Mouse (Mus musculus): ENCODE results near the gene 1810013L24Rik. TPM values are rescaled to one million over a fixed set of nuclear protein-coding genes. Genes with fewer than 3 reads are reported as not detected.

Gene 1810013L24Rik
- polyA plus RNA-seq, 1 experiment, result 20.1 TPM

- no peak overlapping the region for H3K4me3 ChIP-seq (ENCODE audit: insufficient read depth, poor library complexity, severe bottlenecking)
Observed at GRCm38 (mm10) chr16:8810399-8811127, 19.3 kb upstream of the 1810013L24Rik start.

DNA sequence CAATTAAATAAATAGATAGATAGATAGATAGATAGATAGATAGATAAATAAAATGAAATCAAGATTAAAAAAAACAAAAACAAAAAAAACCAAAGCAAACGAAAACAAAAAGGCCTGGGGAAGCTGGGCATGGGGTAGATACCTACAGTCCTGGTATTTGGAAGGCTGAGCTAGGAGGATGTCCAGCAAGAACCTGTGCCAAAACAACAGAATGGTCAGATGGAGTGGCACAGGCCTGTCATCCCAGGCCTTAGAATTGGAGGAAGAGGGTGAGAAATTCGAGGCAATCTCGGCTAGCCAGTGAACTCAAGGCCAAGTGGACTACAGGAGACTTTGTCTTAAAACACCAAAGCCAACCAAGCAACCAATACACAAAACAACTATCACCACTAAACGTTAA is 12.0 kb upstream of the 1810013L24Rik start:
- no peaks in the 10 kb centered on the region for H3K36me3 ChIP-seq (ENCODE audit: control insufficient read depth, insufficient read depth)
- TF ChIP-seq CEBPB (IDR thresholded peaks at IDR 0.05; ENCODE audit: low read depth), result no peak
- no peak for TF ChIP-seq FOSL1 (IDR thresholded peaks at IDR 0.05; ENCODE audit: insufficient read depth, low read length, poor library complexity, severe bottlenecking)
- TF ChIP-seq MYOD1 (IDR thresholded peaks at IDR 0.05; ENCODE audit: control insufficient read depth, insufficient read length, low read depth), result no peak
- no peak for TF ChIP-seq MAX (IDR thresholded peaks at IDR 0.05)
- TF ChIP-seq MYOG (IDR thresholded peaks at IDR 0.05; ENCODE audit: control insufficient read depth, extremely low read depth, insufficient read length), result no peak
- no peak for TF ChIP-seq CTCF (IDR thresholded peaks at IDR 0.05; ENCODE audit: control insufficient read depth, insufficient read depth, insufficient read length)
- no peak for TF ChIP-seq USF1 (IDR thresholded peaks at IDR 0.05; ENCODE audit: low read depth)
- H3K27me3 ChIP-seq (ENCODE audit: control insufficient read depth, insufficient read depth, insufficient read length), result no peaks in the 10 kb centered on the region
- no peak overlapping the region for H3K4me3 ChIP-seq (ENCODE audit: insufficient read depth, poor library complexity, severe bottlenecking)
- H3K79me2 ChIP-seq (ENCODE audit: control insufficient read depth, insufficient read depth), result no peaks in the 10 kb centered on the region
- H3K79me3 ChIP-seq (ENCODE audit: low read depth), result no peaks in the 10 kb centered on the region
- no peak overlapping the region for H3ac ChIP-seq (ENCODE audit: control insufficient read depth, insufficient read length, low read depth)

More at GRCm38 (mm10) chr16:8810399-8811127, 19.3 kb upstream of the 1810013L24Rik start:
- TF ChIP-seq CEBPB (IDR thresholded peaks at IDR 0.05; ENCODE audit: low read depth) (no peak), FOSL1 (IDR thresholded peaks at IDR 0.05; ENCODE audit: insufficient read depth, low read length, poor library complexity, severe bottlenecking) (peak; percentile 100), MAX (IDR thresholded peaks at IDR 0.05) (peak; percentile 92), MYOD1 (IDR thresholded peaks at IDR 0.05; ENCODE audit: control insufficient read depth, insufficient read length, low read depth) (peak; percentile 75), CTCF (IDR thresholded peaks at IDR 0.05; ENCODE audit: control insufficient read depth, insufficient read depth, insufficient read length) (no peak), USF1 (IDR thresholded peaks at IDR 0.05; ENCODE audit: low read depth) (peak; percentile 100)
- no peaks in the 10 kb centered on the region for H3K36me3 ChIP-seq (ENCODE audit: control insufficient read depth, insufficient read depth)
- H3K79me2 ChIP-seq (ENCODE audit: control insufficient read depth, insufficient read depth), result no peaks in the 10 kb centered on the region
- H3K27me3 ChIP-seq (ENCODE audit: control insufficient read depth, insufficient read depth, insufficient read length), result no peaks in the 10 kb centered on the region
- H3K79me3 ChIP-seq (ENCODE audit: low read depth), result no peaks in the 10 kb centered on the region
- peak overlapping the region; percentile 35 for H3ac ChIP-seq (ENCODE audit: control insufficient read depth, insufficient read length, low read depth)

DNA sequence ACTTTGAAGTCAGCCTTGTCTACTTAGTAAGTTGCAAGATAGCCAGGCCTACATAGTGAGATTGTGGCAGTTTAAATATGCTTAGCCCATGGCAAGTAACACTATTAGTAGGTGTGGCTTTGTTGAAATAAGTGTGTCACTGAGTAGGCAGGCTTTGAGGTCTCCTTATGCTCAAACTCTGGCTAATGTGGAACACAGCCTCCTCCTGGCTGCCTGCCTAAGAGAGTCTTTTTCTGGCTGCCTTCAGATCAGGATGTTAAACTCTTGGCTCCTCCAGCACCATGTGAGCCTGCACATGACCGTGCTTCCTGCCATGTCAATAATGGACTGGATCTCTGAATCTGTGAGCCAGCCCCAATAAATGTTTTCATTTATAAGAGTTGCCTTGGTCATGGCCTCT is 8.5 kb upstream of the 1810013L24Rik start:
- Histone ChIP-seq H3K79me3 (ENCODE audit: low read depth) (no peaks in the 10 kb centered on the region), H3K36me3 (ENCODE audit: control insufficient read depth, insufficient read depth) (no peaks in the 10 kb centered on the region), H3K27me3 (ENCODE audit: control insufficient read depth, insufficient read depth, insufficient read length) (no peaks in the 10 kb centered on the region), H3K79me2 (ENCODE audit: control insufficient read depth, insufficient read depth) (no peaks in the 10 kb centered on the region), H3K4me3 (ENCODE audit: insufficient read depth, poor library complexity, severe bottlenecking) (no peak overlapping the region), H3ac (ENCODE audit: control insufficient read depth, insufficient read length, low read depth) (no peak overlapping the region)
- TF ChIP-seq MYOD1 (IDR thresholded peaks at IDR 0.05; ENCODE audit: control insufficient read depth, insufficient read length, low read depth), result no peak
- no peak for TF ChIP-seq CTCF (IDR thresholded peaks at IDR 0.05; ENCODE audit: control insufficient read depth, insufficient read depth, insufficient read length)

GRCm38 (mm10) chr16:8822586-8822985 is 7.3 kb upstream of the 1810013L24Rik start:
- no peak for TF ChIP-seq MAX (IDR thresholded peaks at IDR 0.05)
- no peak for TF ChIP-seq MYOG (IDR thresholded peaks at IDR 0.05; ENCODE audit: control insufficient read depth, extremely low read depth, insufficient read length)
- peak; percentile 58 for TF ChIP-seq CEBPB (IDR thresholded peaks at IDR 0.05; ENCODE audit: low read depth)
- Histone ChIP-seq H3K36me3 (ENCODE audit: control insufficient read depth, insufficient read depth) (no peaks in the 10 kb centered on the region), H3K27me3 (ENCODE audit: control insufficient read depth, insufficient read depth, insufficient read length) (no peaks in the 10 kb centered on the region)

GRCm38 (mm10) chr16:8823661-8824060 is 6.2 kb upstream of the 1810013L24Rik start:
- Histone ChIP-seq H3ac (ENCODE audit: control insufficient read depth, insufficient read length, low read depth) (no peak overlapping the region), H3K27me3 (ENCODE audit: control insufficient read depth, insufficient read depth, insufficient read length) (no peaks in the 10 kb centered on the region), H3K79me3 (ENCODE audit: low read depth) (no peaks in the 10 kb centered on the region), H3K79me2 (ENCODE audit: control insufficient read depth, insufficient read depth) (no peaks in the 10 kb centered on the region), H3K36me3 (ENCODE audit: control insufficient read depth, insufficient read depth) (no peaks in the 10 kb centered on the region), H3K4me3 (ENCODE audit: insufficient read depth, poor library complexity, severe bottlenecking) (no peak overlapping the region)
- TF ChIP-seq MAX (IDR thresholded peaks at IDR 0.05), result no peak
- no peak for TF ChIP-seq CTCF (IDR thresholded peaks at IDR 0.05; ENCODE audit: control insufficient read depth, insufficient read depth, insufficient read length)
- TF ChIP-seq MYOD1 (IDR thresholded peaks at IDR 0.05; ENCODE audit: control insufficient read depth, insufficient read length, low read depth), result no peak
- peak; percentile 59 for TF ChIP-seq CEBPB (IDR thresholded peaks at IDR 0.05; ENCODE audit: low read depth)
- no peak for TF ChIP-seq FOSL1 (IDR thresholded peaks at IDR 0.05; ENCODE audit: insufficient read depth, low read length, poor library complexity, severe bottlenecking)
- TF ChIP-seq MYOG (IDR thresholded peaks at IDR 0.05; ENCODE audit: control insufficient read depth, extremely low read depth, insufficient read length), result no peak
- no peak for TF ChIP-seq USF1 (IDR thresholded peaks at IDR 0.05; ENCODE audit: low read depth)

More at GRCm38 (mm10) chr16:8822586-8822985, 7.3 kb upstream of the 1810013L24Rik start:
- H3K4me3 ChIP-seq (ENCODE audit: insufficient read depth, poor library complexity, severe bottlenecking), result no peak overlapping the region
- no peak overlapping the region for H3ac ChIP-seq (ENCODE audit: control insufficient read depth, insufficient read length, low read depth)
- H3K79me3 ChIP-seq (ENCODE audit: low read depth), result no peaks in the 10 kb centered on the region
- no peaks in the 10 kb centered on the region for H3K79me2 ChIP-seq (ENCODE audit: control insufficient read depth, insufficient read depth)

DNA sequence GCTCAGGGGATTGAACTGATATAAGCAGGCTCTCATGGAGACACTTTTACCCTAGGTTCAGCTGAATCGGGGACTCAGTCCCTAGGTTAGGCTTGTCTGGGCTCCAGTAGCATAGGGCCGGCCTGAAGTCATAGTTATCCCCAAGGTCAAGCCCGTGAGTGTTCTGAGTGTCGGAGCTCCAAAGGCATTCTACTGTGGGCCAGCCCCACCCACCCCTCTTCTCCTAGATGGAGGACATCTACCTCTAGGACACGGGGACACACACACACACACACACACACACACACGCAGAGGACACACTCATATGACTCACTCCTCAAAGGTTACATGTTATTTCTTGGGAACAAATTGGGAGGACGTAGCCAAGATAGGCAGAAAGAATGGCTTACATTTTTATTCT is 2.5 kb upstream of the 1810013L24Rik start:
- no peak for TF ChIP-seq CTCF (IDR thresholded peaks at IDR 0.05; ENCODE audit: control insufficient read depth, insufficient read depth, insufficient read length)
- TF ChIP-seq CEBPB (IDR thresholded peaks at IDR 0.05; ENCODE audit: low read depth), result no peak
- TF ChIP-seq MYOG (IDR thresholded peaks at IDR 0.05; ENCODE audit: control insufficient read depth, extremely low read depth, insufficient read length), result no peak
- TF ChIP-seq FOSL1 (IDR thresholded peaks at IDR 0.05; ENCODE audit: insufficient read depth, low read length, poor library complexity, severe bottlenecking), result no peak
- no peak for TF ChIP-seq USF1 (IDR thresholded peaks at IDR 0.05; ENCODE audit: low read depth)
- no peak for TF ChIP-seq MYOD1 (IDR thresholded peaks at IDR 0.05; ENCODE audit: control insufficient read depth, insufficient read length, low read depth)
- TF ChIP-seq MAX (IDR thresholded peaks at IDR 0.05), result no peak
- peaks cover 7% of the 10 kb centered on the region for H3K36me3 ChIP-seq (ENCODE audit: control insufficient read depth, insufficient read depth)
- no peak overlapping the region for H3K4me3 ChIP-seq (ENCODE audit: insufficient read depth, poor library complexity, severe bottlenecking)
- peaks cover 22% of the 10 kb centered on the region for H3K79me3 ChIP-seq (ENCODE audit: low read depth)
- H3K27me3 ChIP-seq (ENCODE audit: control insufficient read depth, insufficient read depth, insufficient read length), result no peaks in the 10 kb centered on the region
- peaks cover 24% of the 10 kb centered on the region for H3K79me2 ChIP-seq (ENCODE audit: control insufficient read depth, insufficient read depth)
- no peak overlapping the region for H3ac ChIP-seq (ENCODE audit: control insufficient read depth, insufficient read length, low read depth)
